Mouse (Mus musculus) kidney, postnatal 4 days (tissue): ENCODE data around the gene Cdh11.
"Not testable (repeated sequence)": the region's sequence is repeated elsewhere in the genome, so short reads cannot be mapped to it uniquely, and the experiment has no call there.

ENCODE experiments used
- DNase-seq, 2 experiments: peaks; one replicate each; pipeline ENCODE4 v3.0.0; 2021; ENCODE audit warnings: mixed read lengths in 2 of 2

The Cdh11 gene

DNA sequence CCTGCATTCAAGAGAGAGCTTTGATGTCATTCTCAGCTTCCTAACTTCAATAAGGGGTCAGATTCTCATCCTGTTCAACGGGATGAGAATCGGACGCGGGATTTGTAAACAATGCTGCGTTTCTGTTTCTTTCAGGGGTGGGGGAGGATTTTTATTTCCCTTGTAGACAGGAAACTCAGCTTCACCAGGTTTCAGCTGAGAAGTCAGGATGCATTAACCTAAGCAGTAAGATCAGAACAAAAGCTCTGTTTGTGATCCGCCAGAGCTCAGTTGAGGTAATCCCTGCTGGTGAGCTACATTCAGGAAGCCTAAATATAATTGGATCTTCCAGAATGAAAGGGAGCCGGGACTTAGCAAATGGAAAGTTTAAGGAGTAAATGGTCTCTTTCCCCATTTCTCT, 78.1 kb downstream of the Cdh11 start:
- DNase-seq = no peak

DNA sequence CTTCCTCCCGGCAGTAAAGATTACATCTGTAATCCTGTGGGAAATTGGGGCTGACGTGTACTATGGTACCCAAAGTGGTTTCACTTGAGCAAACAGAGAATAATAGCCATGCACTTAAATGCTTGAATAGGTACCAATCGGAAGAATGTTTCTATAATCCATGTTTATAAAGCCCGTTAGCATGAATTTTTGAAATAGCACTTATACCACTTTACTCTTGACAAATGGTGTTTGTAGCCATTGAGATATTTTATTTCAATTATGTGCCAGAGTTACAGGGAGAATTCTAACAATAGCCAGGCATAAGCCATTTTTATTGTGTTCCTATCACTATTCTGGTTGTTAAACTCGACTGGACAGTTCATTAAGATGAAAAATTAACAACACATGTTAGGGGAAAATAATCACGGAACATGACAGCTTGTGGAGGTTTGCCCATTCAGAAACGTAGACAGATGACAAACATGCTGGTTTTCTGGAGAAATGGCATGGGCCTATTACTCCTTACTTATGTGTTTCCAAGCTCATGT, 80.0 kb downstream of the Cdh11 start:
- no peak for DNase-seq

DNA sequence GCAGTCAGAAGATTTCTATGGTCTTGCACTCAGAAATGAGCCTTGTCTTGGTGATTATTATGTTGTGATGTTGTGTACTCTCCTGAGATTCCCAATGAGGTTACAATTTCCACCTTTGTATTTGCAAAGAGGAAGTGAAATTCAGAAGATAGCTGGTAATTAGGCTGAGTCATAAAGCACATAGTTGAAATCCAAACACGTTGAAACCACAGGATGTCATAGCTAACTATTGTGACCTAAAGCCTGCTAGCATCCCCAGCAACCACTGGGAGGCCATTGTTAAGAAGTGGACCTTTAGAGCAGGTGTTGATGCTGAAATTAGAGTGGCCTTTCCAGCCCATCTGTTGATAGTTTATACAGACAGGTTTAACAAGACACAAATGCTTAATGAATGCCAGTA, 85.2 kb downstream of the Cdh11 start:
- no peak for DNase-seq

DNA sequence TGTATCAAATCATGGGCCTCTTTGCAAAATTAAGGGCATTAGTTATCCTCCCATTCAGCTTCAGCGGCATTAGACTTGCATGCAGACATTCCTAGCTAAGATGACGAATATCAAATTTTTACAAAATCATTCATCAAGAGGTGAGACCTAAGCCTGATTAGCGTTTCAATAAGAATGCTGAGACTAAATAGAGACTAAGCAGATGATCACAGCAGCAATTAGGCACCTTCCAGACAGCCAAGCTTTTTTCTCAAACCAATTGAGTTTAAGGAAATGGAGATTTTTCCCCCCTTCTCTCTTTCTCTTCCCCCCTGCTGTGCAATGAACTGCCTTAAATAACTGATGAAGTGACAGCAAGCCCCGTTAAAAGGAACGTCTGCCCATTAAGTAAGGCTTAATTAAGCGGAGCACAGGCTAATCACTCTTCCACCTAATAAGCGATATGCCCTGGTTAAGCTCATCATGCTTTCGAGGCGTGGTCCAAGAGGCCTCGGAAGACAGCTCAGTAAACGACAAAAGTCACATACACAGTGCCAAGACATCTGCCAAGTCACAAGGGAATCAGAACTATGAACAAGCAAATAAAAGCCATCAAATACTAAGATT, 87.1 kb downstream of the Cdh11 start:
- DNase-seq = no peak

DNA sequence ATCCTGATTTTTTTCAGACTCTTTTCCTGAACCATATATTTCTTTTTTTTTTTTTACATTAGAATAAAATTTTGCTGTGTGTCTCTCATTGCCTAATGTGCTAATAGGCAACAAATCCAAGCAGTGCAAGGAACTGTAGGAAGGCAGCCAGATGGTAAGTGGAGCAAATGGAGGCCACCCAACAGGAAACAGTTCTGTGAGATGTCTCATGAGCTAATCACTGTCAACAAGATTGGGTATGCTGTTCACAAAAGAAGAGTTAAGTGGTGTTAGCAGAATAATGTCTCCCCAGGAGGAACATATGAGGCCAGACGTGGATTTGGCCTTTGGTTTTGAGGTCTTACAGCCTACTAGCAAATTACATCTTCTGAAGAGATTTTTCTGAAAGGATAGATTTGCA, 92.0 kb downstream of the Cdh11 start:
- peak in 1 of 2 experiments; percentile 16 for DNase-seq

DNA sequence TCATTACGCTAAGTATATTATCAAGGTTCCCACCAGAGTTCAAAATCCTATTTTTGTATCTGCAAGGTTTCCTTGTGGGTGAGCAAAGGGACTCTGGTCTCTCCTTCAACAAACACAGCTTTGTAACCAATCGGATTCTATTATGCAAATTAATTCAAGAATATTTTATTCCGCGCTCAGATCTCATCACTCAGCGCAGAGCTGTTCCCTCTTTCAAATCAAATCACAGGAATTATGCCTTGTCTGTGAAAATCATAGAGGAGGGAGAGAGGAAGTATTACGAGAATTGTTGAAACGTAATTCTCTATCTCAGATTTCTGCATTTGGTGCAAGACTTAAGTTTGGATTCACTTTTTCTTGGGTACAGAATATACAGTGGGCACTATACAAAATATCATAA, 100.0 kb downstream of the Cdh11 start:
- DNase-seq = not testable (repeated sequence)

DNA sequence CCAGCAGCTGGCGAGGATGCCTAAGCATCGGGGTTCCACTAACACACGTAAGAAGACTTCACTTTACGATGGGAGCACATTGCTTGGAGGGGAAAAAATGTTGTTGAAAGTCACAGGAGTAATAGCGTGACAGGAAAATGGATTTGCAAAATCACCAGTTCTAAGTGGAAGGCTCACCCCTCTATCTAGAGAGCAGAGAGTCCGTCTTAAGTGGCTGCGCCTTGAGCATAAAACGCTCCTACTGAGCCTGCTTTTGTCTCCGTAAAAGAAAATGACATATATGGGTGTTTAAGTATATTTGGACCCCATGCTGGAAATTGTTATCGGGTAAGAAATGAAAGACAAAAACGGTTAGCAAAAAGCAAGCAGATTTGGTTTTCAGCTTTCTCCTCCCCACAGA, 100.4 kb downstream of the Cdh11 start:
- DNase-seq = no peak

DNA sequence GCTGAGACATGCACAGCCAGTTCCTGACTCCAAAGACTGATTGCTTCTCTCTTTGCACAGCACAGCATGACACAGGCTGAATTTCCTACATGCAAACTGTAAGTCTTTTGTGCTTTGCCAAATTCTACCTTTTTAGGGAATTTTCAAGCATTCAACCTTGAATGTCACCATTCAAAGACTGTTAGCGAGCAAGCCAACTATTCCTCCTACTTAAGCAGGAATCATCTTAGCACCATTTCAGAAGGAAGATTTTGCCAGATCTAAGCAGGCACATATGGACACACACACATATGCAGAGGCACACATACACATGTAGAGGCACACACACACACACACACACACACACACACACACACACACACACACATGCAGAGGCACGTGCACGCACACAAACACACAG, 108.3 kb downstream of the Cdh11 start:
- DNase-seq = no peak

DNA sequence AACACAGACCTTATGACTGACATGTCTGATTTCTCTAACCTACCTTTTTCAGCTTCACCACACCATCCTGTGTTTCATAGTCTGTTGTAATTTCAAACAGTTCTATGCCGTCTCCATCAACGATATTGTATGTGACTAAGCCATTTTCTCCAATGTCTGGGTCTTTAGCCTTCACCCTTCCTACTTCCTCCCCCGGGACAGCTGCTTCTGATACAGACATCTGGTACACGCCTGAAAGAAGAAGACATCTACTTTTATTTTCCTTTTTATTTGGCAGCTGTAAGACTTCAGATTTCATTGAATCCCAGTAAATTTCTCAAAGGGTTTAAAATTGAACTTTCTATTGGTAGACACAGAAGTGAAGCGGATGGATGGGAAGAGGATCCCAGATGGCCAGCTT, 120.9 kb downstream of the Cdh11 start:
- DNase-seq = not testable (repeated sequence)

DNA sequence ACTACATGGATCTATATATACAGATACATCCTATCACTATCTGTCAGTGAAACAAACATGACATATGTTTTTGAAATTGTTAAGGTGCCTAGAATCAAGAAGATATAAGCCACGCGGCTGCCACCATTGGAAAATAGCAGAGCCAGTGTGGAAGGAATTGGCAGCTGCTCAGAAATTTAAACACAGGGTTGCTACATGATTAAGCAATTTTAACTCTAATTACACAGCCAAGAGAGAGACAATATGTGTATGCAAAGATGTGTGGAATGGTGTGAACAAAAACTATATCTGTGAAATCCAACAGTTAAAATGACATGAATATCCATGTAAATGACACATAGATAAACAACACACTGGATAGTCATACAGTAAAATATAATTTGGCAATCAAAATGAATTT, 128.9 kb downstream of the Cdh11 start:
- no peak for DNase-seq

DNA sequence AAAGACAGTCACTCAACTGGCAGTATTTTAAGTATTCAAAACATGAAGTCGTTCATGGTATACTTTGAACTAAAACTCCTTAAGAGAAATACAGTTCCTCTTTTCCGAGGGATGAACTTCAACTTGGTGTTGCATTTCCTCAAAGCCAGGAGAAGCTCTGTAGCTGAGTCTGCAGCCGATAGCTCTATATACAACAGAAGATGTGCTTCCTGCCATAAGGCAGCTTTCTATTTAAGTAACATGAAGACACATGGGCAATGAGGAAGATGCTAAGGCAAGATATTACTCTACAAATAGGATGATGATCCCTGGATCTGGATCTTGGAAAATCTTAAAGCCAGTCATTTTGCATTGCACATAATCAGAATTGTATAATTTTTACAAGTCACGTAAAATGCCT, 133.5 kb downstream of the Cdh11 start:
- DNase-seq = no peak

DNA sequence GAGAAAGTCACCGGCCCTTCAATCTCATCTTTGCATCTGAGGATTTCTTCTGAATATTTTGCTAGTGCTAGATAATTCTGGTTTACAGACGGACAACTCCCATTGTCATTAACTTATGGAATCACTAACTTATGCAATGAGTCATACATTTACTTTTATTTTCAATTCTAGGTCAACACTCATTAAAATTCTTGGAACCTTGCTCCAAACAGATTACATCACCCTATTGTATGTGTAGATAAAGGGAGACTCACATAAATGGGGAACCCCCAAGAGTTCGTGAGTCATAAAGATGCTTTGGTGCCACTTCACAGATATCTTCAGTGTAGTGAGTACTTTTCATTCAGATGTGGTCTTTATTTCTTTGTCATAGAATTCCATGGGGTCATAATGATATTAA, 158.3 kb downstream of the Cdh11 start:
- no peak for DNase-seq

DNA sequence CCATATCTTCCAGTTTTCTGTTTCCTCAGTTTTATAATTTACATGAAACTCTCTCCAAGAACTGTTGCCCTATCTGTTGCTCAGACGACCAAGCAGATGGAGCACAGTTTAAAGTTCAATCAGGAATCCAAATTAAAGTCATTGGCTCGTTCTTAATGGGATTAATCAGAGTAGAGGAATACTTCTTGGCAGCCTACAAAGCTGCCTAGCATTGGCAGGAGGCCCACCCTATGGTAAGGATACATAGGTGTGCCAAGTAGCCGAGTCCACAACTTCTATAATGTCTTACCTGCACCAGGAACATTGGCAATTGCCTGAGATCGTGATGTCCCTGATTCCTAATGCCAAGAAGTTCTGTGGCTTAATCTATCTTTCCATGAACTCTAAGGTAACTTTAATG, 173.3 kb downstream of the Cdh11 start:
- no peak for DNase-seq

DNA sequence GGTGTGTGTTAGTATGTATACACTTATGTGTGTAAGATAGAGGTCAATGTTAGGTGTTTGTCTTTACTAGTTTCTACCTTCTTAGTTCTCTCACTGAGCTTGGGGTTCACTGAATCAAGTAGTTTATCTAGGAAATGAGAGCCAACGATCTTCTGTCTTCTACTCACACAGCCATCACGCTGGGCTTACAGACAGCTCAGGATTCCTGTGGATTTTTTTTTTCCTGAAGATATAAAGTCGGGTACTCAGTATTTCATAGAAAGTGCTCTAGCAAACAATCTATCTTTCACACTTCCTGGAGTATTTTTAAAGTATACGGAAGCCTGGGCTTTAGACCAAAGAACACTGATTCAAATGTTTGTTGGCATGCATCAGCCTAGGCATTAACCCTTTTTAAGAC, 184.1 kb downstream of the Cdh11 start:
- DNase-seq = no peak

DNA sequence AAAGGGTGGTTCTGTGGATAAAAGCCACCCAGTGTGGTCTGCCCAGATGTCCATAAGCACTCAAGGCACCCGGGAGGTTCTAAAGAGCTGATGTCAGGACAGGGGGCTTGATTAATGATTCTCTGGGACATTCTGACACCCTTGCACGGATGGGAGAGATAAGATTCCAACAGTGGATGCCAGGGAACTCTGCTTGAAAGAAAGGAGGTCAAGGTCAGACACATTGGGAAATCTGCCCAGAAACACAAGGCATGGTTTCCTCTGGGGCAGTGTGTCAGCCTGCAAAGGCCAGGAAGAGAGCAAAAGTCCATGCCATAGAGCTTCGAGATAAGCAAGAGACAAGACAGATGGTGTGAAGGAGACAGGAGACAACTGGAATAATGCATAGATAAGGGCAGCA, 188.9 kb downstream of the Cdh11 start:
- DNase-seq = peak; percentile 68 to 74

DNA sequence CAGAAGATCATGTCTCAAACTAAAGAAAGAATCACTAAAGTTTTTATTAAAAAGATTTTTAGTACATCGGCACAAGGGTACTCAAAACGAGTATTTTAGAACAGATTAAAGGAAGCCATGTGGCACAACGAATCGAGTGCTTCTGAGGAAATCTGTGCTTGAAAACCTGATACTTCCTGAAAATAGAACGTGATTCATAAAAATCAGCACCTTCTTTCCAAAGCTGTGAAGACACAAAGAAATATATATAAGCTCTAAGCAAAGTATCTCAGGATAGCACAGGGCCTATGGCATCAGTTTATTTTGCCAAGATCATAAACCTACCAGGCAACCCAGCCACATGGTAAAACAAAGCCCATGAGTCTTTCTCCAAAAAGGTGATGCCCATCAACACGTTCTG, 191.5 kb downstream of the Cdh11 start:
- DNase-seq = no peak
